Mouse (Mus musculus) kidney, postnatal 0 days (tissue): Measurements from ENCODE around the gene Mettl7a1. TPM values are rescaled to one million over a fixed set of nuclear protein-coding genes. Genes with fewer than 3 reads are reported as not detected.
"Not testable (repeated sequence)": the region's sequence is repeated elsewhere in the genome, so short reads cannot be mapped to it uniquely, and the experiment has no call there.

Experiments
- ATAC-seq: fragments of 200-750 bp; cut with Nextera tagmentation; replicated peaks from 2 replicates; pipeline ENCODE4 v1.8.0; 2017; ENCODE audit warnings: low read depth, moderate number of reproducible peaks, moderate TSS enrichment, moderate library complexity; ENCODE audit not compliant: low FRiP score
- DNase-seq: peaks from one replicate; pipeline ENCODE4 v3.0.0-alpha.2; 2016; ENCODE audit warnings: low spot score
- H3K27ac ChIP-seq: fragments of 300-500 bp; sonication (generic); 2 replicates; pipeline ENCODE4 v1.5.1; 2014; ENCODE audit warnings: mild to moderate bottlenecking
- H3K27me3 ChIP-seq: fragments of 300-500 bp; sonication (generic); 2 replicates; pipeline ENCODE4 v1.6.1; 2014; ENCODE audit warnings: low read length, mixed read lengths; ENCODE audit not compliant: insufficient read depth
- H3K36me3 ChIP-seq: fragments of 300-500 bp; sonication (generic); 2 replicates; pipeline ENCODE4 v1.6.1; 2014; ENCODE audit warnings: low read length, mixed read lengths; ENCODE audit not compliant: insufficient read depth
- H3K4me1 ChIP-seq: fragments of 300-500 bp; sonication (generic); replicated peaks from 2 replicates; pipeline ENCODE4 v1.6.1; 2014; ENCODE audit warnings: antibody characterized with exemption, low read length, mixed read lengths; ENCODE audit not compliant: insufficient read depth
- H3K4me2 ChIP-seq: fragments of 300-500 bp; sonication (generic); 2 replicates; pipeline ENCODE4 v1.6.1; 2014; ENCODE audit warnings: mild to moderate bottlenecking, low read length, moderate library complexity, mixed read lengths
- H3K4me3 ChIP-seq: fragments of 300-500 bp; sonication (generic); replicated peaks from 2 replicates; pipeline ENCODE4 v1.5.1; 2014; ENCODE audit warnings: low read depth, low read length
- H3K9ac ChIP-seq: fragments of 300-500 bp; sonication (generic); 2 replicates; pipeline ENCODE4 v1.6.1; 2014; ENCODE audit warnings: low read depth, low read length
- H3K9me3 ChIP-seq: fragments of 300-500 bp; sonication (generic); replicated peaks from 2 replicates; pipeline ENCODE4 v1.6.1; 2016; ENCODE audit warnings: low read length, inconsistent platforms, mixed read lengths
- CTCF ChIP-seq: IDR thresholded peaks from 2 replicates; pipeline ENCODE4 v1.5.1; 2016; ENCODE audit warnings: antibody characterized with exemption, low read depth, mild to moderate bottlenecking, moderate library complexity
- WGBS: fragments of 180-500 bp; shearing (Covaris S2); extraction: QIAGEN DNeasy Blood & Tissue Kit; methylation state at CpG from one replicate; pipeline ENCODE4 v1.1.7; 2014; 5-methylcytosine and 5-hydroxymethylcytosine counted together
- polyA plus RNA-seq: library from polyadenylated mRNA; unstranded; fragments of >200 nt; fragmentation: Nextera tagmentation; extraction: Ambion mirVana; gene quantifications from 2 replicates; pipeline ENCODE4 v1.2.1, GENCODE M21; 2015

The Mettl7a1 gene
- polyA plus RNA-seq, 1 experiment from 2014 or later, result 14.3 TPM

- WGBS, result 77% methylated on average over 4 of the region's 5 CpGs
- no peak for TF ChIP-seq CTCF
- no peak for DNase-seq
Measured at GRCm38 (mm10) chr15:100265586-100266325, 38.2 kb upstream of the Mettl7a1 start.

DNA sequence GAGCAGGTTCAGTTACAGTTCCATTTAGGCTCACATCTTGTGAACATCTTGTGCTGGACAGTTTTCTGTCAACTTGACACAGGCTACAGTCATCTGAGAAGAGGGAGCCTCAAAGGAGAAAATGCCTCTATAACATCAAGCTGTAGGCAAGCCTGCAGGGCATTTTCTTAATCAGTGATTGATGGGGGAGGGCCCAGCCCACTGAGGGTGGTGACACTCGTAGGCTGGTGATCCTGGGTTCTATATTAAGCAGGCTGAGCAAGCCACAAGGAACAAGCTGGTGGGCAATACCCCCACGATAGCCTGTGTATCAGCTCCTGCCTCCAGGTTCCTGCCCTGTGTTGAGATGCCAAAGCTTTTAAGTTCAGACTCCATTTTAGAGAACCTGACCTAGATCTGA, 35.0 kb upstream of the Mettl7a1 start:
- Histone ChIP-seq H3K27me3 (no peaks in the 10 kb centered on the region), H3K9me3 (no peaks in the 10 kb centered on the region), H3K4me3 (no peak overlapping the region), H3K9ac (no peak overlapping the region), H3K36me3 (no peaks in the 10 kb centered on the region), H3K4me2 (no peak overlapping the region), H3K4me1 (no peaks in the 10 kb centered on the region), H3K27ac (no peak overlapping the region)
- WGBS, result 72% methylated on average over 2 of the region's 2 CpGs
- TF ChIP-seq CTCF, result no peak
- DNase-seq (no peak), ATAC-seq (no peak)

More at GRCm38 (mm10) chr15:100265586-100266325, 38.2 kb upstream of the Mettl7a1 start:
- Histone ChIP-seq H3K4me2 (no peak overlapping the region), H3K9ac (no peak overlapping the region), H3K36me3 (peaks cover 4% of the 10 kb centered on the region; the same call in 1 of the 2 replicates), H3K27me3 (no peaks in the 10 kb centered on the region), H3K4me1 (no peaks in the 10 kb centered on the region), H3K9me3 (no peaks in the 10 kb centered on the region), H3K27ac (no peak overlapping the region), H3K4me3 (no peak overlapping the region)
- no peak for ATAC-seq

GRCm38 (mm10) chr15:100269776-100270175, 34.2 kb upstream of the Mettl7a1 start:
- no peaks in the 10 kb centered on the region for H3K4me1 ChIP-seq

DNA sequence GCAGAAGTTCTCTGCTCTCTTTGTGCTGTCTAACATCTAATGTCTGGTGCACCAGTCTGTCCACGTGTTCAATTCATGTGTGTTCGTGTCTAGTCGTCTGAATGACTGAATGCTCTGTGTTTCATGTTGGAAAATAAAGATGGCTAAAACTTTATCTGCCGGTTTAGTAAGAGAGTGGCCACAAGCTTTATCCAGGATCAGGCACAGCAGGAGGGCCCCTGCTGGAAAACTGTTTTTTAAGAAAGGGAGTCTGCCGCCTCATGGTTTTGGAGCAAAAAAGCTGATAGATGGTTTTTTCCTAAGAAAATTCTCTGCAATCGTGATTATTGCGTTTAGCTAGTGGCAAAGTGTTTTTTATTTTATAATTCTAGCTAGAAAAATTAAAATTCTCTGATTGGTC, 33.3 kb upstream of the Mettl7a1 start:
- not testable (repeated sequence) for H3K36me3 ChIP-seq, H3K9me3 ChIP-seq, ATAC-seq, H3K27me3 ChIP-seq, H3K27ac ChIP-seq, H3K4me1 ChIP-seq, H3K4me2 ChIP-seq, H3K4me3 ChIP-seq, H3K9ac ChIP-seq, DNase-seq
- 49% methylated on average over 7 of the region's 7 CpGs for WGBS

More at GRCm38 (mm10) chr15:100269776-100270175, 34.2 kb upstream of the Mettl7a1 start:
- Histone ChIP-seq H3K27me3 (no peaks in the 10 kb centered on the region), H3K36me3 (no peaks in the 10 kb centered on the region), H3K4me2 (no peak overlapping the region), H3K4me3 (no peak overlapping the region), H3K9ac (no peak overlapping the region), H3K9me3 (no peaks in the 10 kb centered on the region), H3K27ac (no peak overlapping the region)
- no peak for TF ChIP-seq CTCF
- no peak for ATAC-seq
- WGBS, result 29% methylated on average over 9 of the region's 9 CpGs
- no peak for DNase-seq

- ATAC-seq (no peak), DNase-seq (no peak)
- Histone ChIP-seq H3K4me2 (no peak overlapping the region), H3K27ac (no peak overlapping the region), H3K4me1 (no peaks in the 10 kb centered on the region), H3K36me3 (no peaks in the 10 kb centered on the region), H3K4me3 (no peak overlapping the region), H3K9ac (no peak overlapping the region), H3K27me3 (no peaks in the 10 kb centered on the region), H3K9me3 (no peaks in the 10 kb centered on the region)
- WGBS, result 74% methylated on average over 14 of the region's 14 CpGs
- TF ChIP-seq CTCF, result no peak
Measured at GRCm38 (mm10) chr15:100271411-100271810, 32.5 kb upstream of the Mettl7a1 start.

GRCm38 (mm10) chr15:100273791-100274308, 30.1 kb upstream of the Mettl7a1 start:
- not testable (repeated sequence) for H3K9me3 ChIP-seq, H3K36me3 ChIP-seq, ATAC-seq, H3K4me3 ChIP-seq, H3K4me1 ChIP-seq, H3K27me3 ChIP-seq, H3K27ac ChIP-seq, H3K9ac ChIP-seq, DNase-seq, H3K4me2 ChIP-seq
- whole genome bisulfite sequencing, result 87% methylated on average over 4 of the region's 4 CpGs
